Mouse (Mus musculus) lung, adult 2 months (tissue): ENCODE results near the gene Sectm1b.

ENCODE experiments used
- CTCF ChIP-seq: fragments of 200-500 bp; IDR thresholded peaks from 2 replicates; pipeline ENCODE4 v1.5.1; 2011; ENCODE audit warnings: mild to moderate bottlenecking, low read length, control low read depth; ENCODE audit not compliant: insufficient read depth
- POLR2A ChIP-seq: fragments of 200-500 bp; IDR thresholded peaks from 2 replicates; pipeline ENCODE4 v1.6.1; 2011; ENCODE audit warnings: low read depth, mild to moderate bottlenecking, control low read depth, low read length, borderline replicate concordance; ENCODE audit errors: extremely low read depth

GRCm38 (mm10) chr11:121017703-121018102 lies 45.7 kb downstream of the Sectm1b start:
- TF ChIP-seq CTCF (peak; percentile 93), POLR2A (no peak)
